Comparison of ENCODE assay signal across 8 mouse cellular contexts in the genomic region with DNA sequence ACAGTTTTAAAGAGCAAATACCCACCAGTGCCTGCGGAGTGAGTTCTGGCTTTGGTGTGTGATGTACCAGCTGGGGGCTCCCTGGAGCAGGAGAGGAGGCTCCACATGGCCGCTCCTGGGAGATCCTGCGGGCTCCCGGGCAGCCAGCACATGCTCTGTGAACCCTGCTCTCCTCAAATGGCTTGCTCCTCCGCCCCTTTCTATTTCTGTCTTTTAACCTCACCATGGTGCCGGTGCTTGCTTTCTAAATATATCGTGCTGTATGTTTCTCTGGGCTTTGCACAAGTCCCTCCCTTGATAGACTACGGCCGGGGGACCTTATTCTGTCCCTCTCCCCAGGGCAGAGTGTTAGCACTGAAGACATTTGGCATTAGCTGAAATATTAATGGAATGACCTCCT. TPM values are rescaled to one million over a fixed set of nuclear protein-coding genes. Genes with fewer than 3 reads are reported as not detected.
DNase-seq lines count a peak whose midpoint lies in the region; TF ChIP-seq lines count a peak whose summit lies in the region.

No protein-coding gene starts in this region.

- H3K4me3 ChIP-seq in CH12.LX (replicated peaks in 1 of 3; ENCODE audit: low read depth in 2 of 3, low read length in 2 of 3, poor library complexity in 1 of 3): no peak overlapping the region

- TF ChIP-seq EP300 in CH12.LX (IDR thresholded peaks at IDR 0.05; ENCODE audit: low read length): no peak

- H3K36me3 ChIP-seq in CH12.LX (replicated peaks in 1 of 2; ENCODE audit: control insufficient read depth in 1 of 2, insufficient read depth in 1 of 2, low read length in 1 of 2): no peaks in the 10 kb centered on the region

- dilution Hi-C loops in CH12.LX (cut with MboI; ENCODE audit: extremely low pct_ligation_motif_present, extremely low pct_unique_long_range_greater_than_20kb, low sequenced_read_pairs): no loop called here

- TF ChIP-seq CTCF in CH12.LX (conservative IDR thresholded peaks at IDR 0.05 in 1 of 2, IDR thresholded peaks at IDR 0.05 in 1 of 2; ENCODE audit: low read depth in 2 of 2, low read length in 2 of 2): peak in 1 of 2 experiments; percentile 38; a peak in 2 of 4 replicates

- H3K9ac ChIP-seq in CH12.LX (ENCODE audit: insufficient read depth, low read depth): no peak overlapping the region

- peak; percentile 10 for TF ChIP-seq RAD21 in CH12.LX (IDR thresholded peaks at IDR 0.05; ENCODE audit: low read depth, low read length)

- in situ Hi-C loops in CH12.LX (cut with MboI; ENCODE audit: low pct_ligation_motif_present, low pct_unique_long_range_greater_than_20kb, low sequenced_read_pairs): loop anchor here (5.0 kb wide), 1 partner anchor 35 kb away; no protein-coding TSS in a partner anchor

- peaks cover 2% of the 10 kb centered on the region for H3K9me3 ChIP-seq in CH12.LX (replicated peaks; ENCODE audit: low read length)

- H3K79me2 ChIP-seq in CH12.LX (replicated peaks; ENCODE audit: control insufficient read depth, extremely low read depth, insufficient read depth, poor library complexity, severe bottlenecking): no peaks in the 10 kb centered on the region

- TF ChIP-seq POLR2A in CH12.LX (IDR thresholded peaks at IDR 0.05; ENCODE audit: low read depth, low read length): no peak

- H3K4me2 ChIP-seq in CH12.LX (ENCODE audit: insufficient read depth, low read depth, poor library complexity, severe bottlenecking): no peak overlapping the region

- H3K27me3 ChIP-seq in CH12.LX (replicated peaks): no peaks in the 10 kb centered on the region

- no peak for DNase-seq in CH12.LX (ENCODE audit: extremely low read depth)
- DNase-seq in ES-CJ7 (ENCODE audit: low read depth, low spot score): peak; percentile 51
- peak; percentile 60 to 79 for DNase-seq in gastrocnemius, adult 8-10 months (ENCODE audit: low spot score in 2 of 2)
- peak; percentile 51 for DNase-seq in kidney, adult 18-20 months
- no peak for DNase-seq in thymus, postnatal 0 days (ENCODE audit: low spot score)
- DNase-seq in right cerebral cortex, postnatal 25 days: no peak
- DNase-seq in Muller cell, postnatal 12 days (ENCODE audit: inconsistent ontology term): no peak
- no peak for DNase-seq in layer of hippocampus, postnatal 14 days (ENCODE audit: low spot score in 2 of 2)

- H3K27ac ChIP-seq in CH12.LX (ENCODE audit: insufficient read depth, low read depth): no peak overlapping the region

- H3K4me1 ChIP-seq in CH12.LX (ENCODE audit: control insufficient read depth in 1 of 2, insufficient read depth in 2 of 2): peaks cover 0 to 19% of the 10 kb centered on the region in 2 experiments; a peak in 2 of 4 replicates

TF ChIP-seq in CH12.LX, 34 proteins besides CTCF, POLR2A, EP300 and RAD21:
- TF ChIP-seq MYC (IDR thresholded peaks at IDR 0.05; ENCODE audit: low read depth, low read length) (peak; percentile 30; the same call in 1 of the 2 replicates), MEF2A (IDR thresholded peaks at IDR 0.05; ENCODE audit: borderline replicate concordance, low read depth, low read length) (peak; percentile 65; the same call in 1 of the 2 replicates), NRF1 (IDR thresholded peaks at IDR 0.05; ENCODE audit: low read depth, low read length) (peak; percentile 42; the same call in 1 of the 2 replicates), POLR2AphosphoS2 (IDR thresholded peaks at IDR 0.05; ENCODE audit: low read depth, low read length) (no peak), SMC3 (IDR thresholded peaks at IDR 0.05; ENCODE audit: low read depth, low read length) (peak; percentile 38), USF2 (conservative IDR thresholded peaks at IDR 0.05; ENCODE audit: low read depth, low read length) (no peak), E2F4 (IDR thresholded peaks at IDR 0.05; ENCODE audit: insufficient replicate concordance, low read depth, low read length) (no peak)
TF ChIP-seq in CH12.LX: peak in this region for 4.

RNA-seq across cellular contexts. Expression of a gene that starts 15.5 kb away (rescaled TPM):
- total RNA-seq in CH12.LX (2012; rRNA removed) (11.2 and 18.4 TPM in 2 replicates), CH12.LX (2014; rRNA removed) (13.0 and 14.9 TPM in 2 replicates)
- 17.8 and 20.8 TPM in 2 replicates for polyA plus RNA-seq in CH12.LX (2012; ENCODE audit: insufficient read length, low read depth)
- total RNA-seq in gastrocnemius, adult 8-10 months (2022): 10 to 100 TPM; 21.1 to 25.9 (median 22.0) TPM
- 64.7 and 77.2 TPM in 2 replicates for polyA plus RNA-seq in thymus, postnatal 0 days (2015; fragmentation: Nextera tagmentation; extraction: Ambion mirVana)
- 10 to 100 TPM; 25.8 to 32.1 TPM for total RNA-seq in layer of hippocampus, postnatal 14 days (2021)

RNA-seq across cellular contexts. Expression of a gene that starts 17.6 kb away (rescaled TPM):
- 0.34 and 0.81 TPM in 2 replicates for total RNA-seq in CH12.LX (2012; rRNA removed)
- total RNA-seq in CH12.LX (2014; rRNA removed): 0.57 and 0.93 TPM in 2 replicates
- 0.79 TPM in 1 of 2 replicates, not detected in the other for polyA plus RNA-seq in CH12.LX (2012; ENCODE audit: insufficient read length, low read depth)
- 10 to 100 TPM; 66.1 to 68.8 (median 66.9) TPM for total RNA-seq in gastrocnemius, adult 8-10 months (2022)
- 14.1 and 16.9 TPM in 2 replicates for polyA plus RNA-seq in thymus, postnatal 0 days (2015; fragmentation: Nextera tagmentation; extraction: Ambion mirVana)
- 100 to 1,000 TPM; 212 to 229 TPM for total RNA-seq in layer of hippocampus, postnatal 14 days (2021)

RNA-seq across cellular contexts. Expression of a gene that starts 41.3 kb away (rescaled TPM):
- total RNA-seq in CH12.LX (2012; rRNA removed): 130 and 153 TPM in 2 replicates
- 146 and 148 TPM in 2 replicates for total RNA-seq in CH12.LX (2014; rRNA removed)
- 148 and 207 TPM in 2 replicates for polyA plus RNA-seq in CH12.LX (2012; ENCODE audit: insufficient read length, low read depth)
- 1 to 10 TPM; 5.9 to 9.6 (median 7.8) TPM for total RNA-seq in gastrocnemius, adult 8-10 months (2022)
- 138 and 161 TPM in 2 replicates for polyA plus RNA-seq in thymus, postnatal 0 days (2015; fragmentation: Nextera tagmentation; extraction: Ambion mirVana)
- 1 to 10 TPM; 5.4 to 7.8 TPM for total RNA-seq in layer of hippocampus, postnatal 14 days (2021)

RNA-seq across cellular contexts. Expression of a gene that starts 44.8 kb away (rescaled TPM):
- total RNA-seq in CH12.LX (2012; rRNA removed) (13.3 and 16.0 TPM in 2 replicates), CH12.LX (2014; rRNA removed) (9.3 and 12.2 TPM in 2 replicates)
- 13.5 and 15.6 TPM in 2 replicates for polyA plus RNA-seq in CH12.LX (2012; ENCODE audit: insufficient read length, low read depth)
- total RNA-seq in gastrocnemius, adult 8-10 months (2022): 10 to 100 TPM; 22.8 to 25.8 (median 24.8) TPM
- polyA plus RNA-seq in thymus, postnatal 0 days (2015; fragmentation: Nextera tagmentation; extraction: Ambion mirVana): 77.0 and 78.8 TPM in 2 replicates
- total RNA-seq in layer of hippocampus, postnatal 14 days (2021): 10 to 100 TPM; 36.7 to 38.0 TPM

Comparison
In these comparisons a context has a peak if more than half of its experiments do, and no peak if none do; other contexts are left out.
1. DNase-seq: peak in ES-CJ7 (single experiment), gastrocnemius, adult 8-10 months (2 of 2) and kidney, adult 18-20 months (single experiment); none in CH12.LX (single experiment), thymus, postnatal 0 days (single experiment), right cerebral cortex, postnatal 25 days (single experiment), Muller cell, postnatal 12 days (single experiment) and layer of hippocampus, postnatal 14 days (0 of 2).
2. RNA of a gene that starts 17.6 kb away (total RNA-seq): 212 to 229 TPM in layer of hippocampus, postnatal 14 days and 66.1 to 68.8 TPM in gastrocnemius, adult 8-10 months; 0.34 to 0.93 TPM in CH12.LX; every median in the first group is over 10 times any median in the second.
3. RNA of a gene that starts 41.3 kb away (total RNA-seq): 130 to 153 TPM in CH12.LX; 5.9 to 9.6 TPM in gastrocnemius, adult 8-10 months and 5.4 to 7.8 TPM in layer of hippocampus, postnatal 14 days; every median in the first group is over 10 times any median in the second.